Mouse (Mus musculus): ENCODE data around the gene Cers6. TPM values are rescaled to one million over a fixed set of nuclear protein-coding genes. Genes with fewer than 3 reads are reported as not detected.

The Cers6 gene
- polyA plus RNA-seq, 1 experiment = 0.04 TPM

- Histone ChIP-seq H3K4me1 (ENCODE audit: control insufficient read depth) (no peaks in the 10 kb centered on the region; the same call in 1 of the 2 replicates), H3K4me3 (replicated peaks) (no peak overlapping the region), H3K36me3 (ENCODE audit: control insufficient read depth) (no peaks in the 10 kb centered on the region), H3K9me3 (ENCODE audit: control insufficient read depth, low read length) (no peaks in the 10 kb centered on the region), H3K27me3 (ENCODE audit: control insufficient read depth) (no peaks in the 10 kb centered on the region)
- TF ChIP-seq TAL1 (IDR thresholded peaks at IDR 0.05; ENCODE audit: low read length) (no peak), GATA1 (IDR thresholded peaks at IDR 0.05; ENCODE audit: low read length) (no peak)
These were observed 268.4 kb downstream of the Cers6 start for GRCm38 (mm10) chr2:69129425-69130210.

GRCm38 (mm10) chr2:69132046-69132445 lies 270.8 kb downstream of the Cers6 start:
- Histone ChIP-seq H3K4me3 (replicated peaks) (no peak overlapping the region), H3K27me3 (ENCODE audit: control insufficient read depth) (no peaks in the 10 kb centered on the region), H3K36me3 (ENCODE audit: control insufficient read depth) (no peaks in the 10 kb centered on the region), H3K4me1 (ENCODE audit: control insufficient read depth) (no peaks in the 10 kb centered on the region; the same call in 1 of the 2 replicates), H3K9me3 (ENCODE audit: control insufficient read depth, low read length) (no peaks in the 10 kb centered on the region)
- TF ChIP-seq GATA1 (IDR thresholded peaks at IDR 0.05; ENCODE audit: low read length) (no peak), TAL1 (IDR thresholded peaks at IDR 0.05; ENCODE audit: low read length) (no peak)

GRCm38 (mm10) chr2:69132488-69133040 lies 271.3 kb downstream of the Cers6 start:
- Histone ChIP-seq H3K36me3 (ENCODE audit: control insufficient read depth) (no peaks in the 10 kb centered on the region), H3K9me3 (ENCODE audit: control insufficient read depth, low read length) (no peaks in the 10 kb centered on the region), H3K4me3 (replicated peaks) (no peak overlapping the region), H3K4me1 (ENCODE audit: control insufficient read depth) (no peaks in the 10 kb centered on the region; the same call in 1 of the 2 replicates), H3K27me3 (ENCODE audit: control insufficient read depth) (no peaks in the 10 kb centered on the region)
- no peak for TF ChIP-seq GATA1 (IDR thresholded peaks at IDR 0.05; ENCODE audit: low read length)
- TF ChIP-seq TAL1 (IDR thresholded peaks at IDR 0.05; ENCODE audit: low read length) = no peak

GRCm38 (mm10) chr2:69134186-69134585 lies 272.9 kb downstream of the Cers6 start:
- Histone ChIP-seq H3K4me3 (replicated peaks) (no peak overlapping the region), H3K36me3 (ENCODE audit: control insufficient read depth) (no peaks in the 10 kb centered on the region), H3K4me1 (ENCODE audit: control insufficient read depth) (no peaks in the 10 kb centered on the region), H3K9me3 (ENCODE audit: control insufficient read depth, low read length) (no peaks in the 10 kb centered on the region), H3K27me3 (ENCODE audit: control insufficient read depth) (no peaks in the 10 kb centered on the region)
- TF ChIP-seq TAL1 (IDR thresholded peaks at IDR 0.05; ENCODE audit: low read length) (no peak), GATA1 (IDR thresholded peaks at IDR 0.05; ENCODE audit: low read length) (no peak)

- Histone ChIP-seq H3K4me1 (ENCODE audit: control insufficient read depth) (no peaks in the 10 kb centered on the region), H3K9me3 (ENCODE audit: control insufficient read depth, low read length) (no peaks in the 10 kb centered on the region), H3K36me3 (ENCODE audit: control insufficient read depth) (no peaks in the 10 kb centered on the region), H3K27me3 (ENCODE audit: control insufficient read depth) (no peaks in the 10 kb centered on the region), H3K4me3 (replicated peaks) (no peak overlapping the region)
- no peak for TF ChIP-seq GATA1 (IDR thresholded peaks at IDR 0.05; ENCODE audit: low read length)
- TF ChIP-seq TAL1 (IDR thresholded peaks at IDR 0.05; ENCODE audit: low read length) = no peak
These were observed 273.7 kb downstream of the Cers6 start for GRCm38 (mm10) chr2:69134937-69135336.

GRCm38 (mm10) chr2:69135661-69136576 lies 274.7 kb downstream of the Cers6 start, which contains the start of gene Nostrin:
Gene Nostrin, plus strand, starts transcription at chr2:69135800.
- TF ChIP-seq GATA1 (IDR thresholded peaks at IDR 0.05; ENCODE audit: low read length) (no peak), TAL1 (IDR thresholded peaks at IDR 0.05; ENCODE audit: low read length) (no peak)
- Histone ChIP-seq H3K27me3 (ENCODE audit: control insufficient read depth) (no peaks in the 10 kb centered on the region), H3K4me3 (replicated peaks) (peak within 1 kb of the TSS; percentile 36)

GRCm38 (mm10) chr2:69137406-69138084 lies 276.3 kb downstream of the Cers6 start:
- no peaks in the 10 kb centered on the region for H3K4me1 ChIP-seq (ENCODE audit: control insufficient read depth)
- H3K36me3 ChIP-seq (ENCODE audit: control insufficient read depth) = no peaks in the 10 kb centered on the region
- TF ChIP-seq TAL1 (IDR thresholded peaks at IDR 0.05; ENCODE audit: low read length) (no peak), GATA1 (IDR thresholded peaks at IDR 0.05; ENCODE audit: low read length) (no peak)
- H3K9me3 ChIP-seq (ENCODE audit: control insufficient read depth, low read length) = no peaks in the 10 kb centered on the region
- no peaks in the 10 kb centered on the region for H3K27me3 ChIP-seq (ENCODE audit: control insufficient read depth)
- no peak overlapping the region for H3K4me3 ChIP-seq (replicated peaks)

More at GRCm38 (mm10) chr2:69135661-69136576, 274.7 kb downstream of the Cers6 start, which contains the start of gene Nostrin:
- H3K9me3 ChIP-seq (ENCODE audit: control insufficient read depth, low read length) = no peaks in the 10 kb centered on the region
- H3K36me3 ChIP-seq (ENCODE audit: control insufficient read depth) = no peaks in the 10 kb centered on the region
- no peaks in the 10 kb centered on the region for H3K4me1 ChIP-seq (ENCODE audit: control insufficient read depth)

GRCm38 (mm10) chr2:69138759-69139158 lies 277.5 kb downstream of the Cers6 start:
- no peaks in the 10 kb centered on the region for H3K27me3 ChIP-seq (ENCODE audit: control insufficient read depth)
- TF ChIP-seq GATA1 (IDR thresholded peaks at IDR 0.05; ENCODE audit: low read length) (no peak), TAL1 (IDR thresholded peaks at IDR 0.05; ENCODE audit: low read length) (no peak)
- no peaks in the 10 kb centered on the region for H3K4me1 ChIP-seq (ENCODE audit: control insufficient read depth)
- H3K4me3 ChIP-seq (replicated peaks) = no peak overlapping the region
- H3K36me3 ChIP-seq (ENCODE audit: control insufficient read depth) = no peaks in the 10 kb centered on the region
- no peaks in the 10 kb centered on the region for H3K9me3 ChIP-seq (ENCODE audit: control insufficient read depth, low read length)
